Mouse (Mus musculus) liver, embryonic 16.5 days (tissue): ENCODE data around the gene Ttc4. TPM values are rescaled to one million over a fixed set of nuclear protein-coding genes. Genes with fewer than 3 reads are reported as not detected.

Source experiments
- ATAC-seq: fragments of 200-750 bp; cut with Nextera tagmentation; 2 replicates; pipeline ENCODE4 v1.8.0; 2017; ENCODE audit warnings: low read depth, mild to moderate bottlenecking, moderate number of reproducible peaks, moderate library complexity
- H3K27ac ChIP-seq: fragments of 300-500 bp; sonication (generic); 2 replicates; pipeline ENCODE4 v1.5.1; 2014; ENCODE audit warnings: mild to moderate bottlenecking, low read length
- H3K27me3 ChIP-seq: fragments of 300-500 bp; sonication (generic); 2 replicates; pipeline ENCODE4 v1.6.1; 2014; ENCODE audit warnings: low read depth, low read length, mixed read lengths; ENCODE audit not compliant: control insufficient read depth, insufficient read depth
- H3K36me3 ChIP-seq: fragments of 300-500 bp; sonication (generic); 2 replicates; pipeline ENCODE4 v1.6.1; 2014; ENCODE audit warnings: mild to moderate bottlenecking; ENCODE audit not compliant: control insufficient read depth, insufficient read depth
- H3K4me1 ChIP-seq: fragments of 300-500 bp; sonication (generic); 2 replicates; pipeline ENCODE4 v1.6.1; 2014; ENCODE audit warnings: low read depth, low read length, mixed read lengths; ENCODE audit not compliant: control insufficient read depth
- H3K4me2 ChIP-seq: fragments of 300-500 bp; sonication (generic); 2 replicates; pipeline ENCODE4 v1.6.1; 2014; ENCODE audit warnings: low read depth, low read length, mixed read lengths
- H3K4me3 ChIP-seq: fragments of 300-500 bp; sonication (generic); 2 replicates; pipeline ENCODE4 v1.5.1; 2014; ENCODE audit warnings: low read depth, mild to moderate bottlenecking, low read length
- H3K9ac ChIP-seq: fragments of 300-500 bp; sonication (generic); 2 replicates; pipeline ENCODE4 v1.6.1; 2014; ENCODE audit warnings: low read depth, low read length
- H3K9me3 ChIP-seq: fragments of 300-500 bp; sonication (generic); replicated peaks from 2 replicates; pipeline ENCODE4 v1.6.1; 2016; ENCODE audit warnings: low read length; ENCODE audit not compliant: control insufficient read depth
- WGBS: fragments of 180-500 bp; shearing (Covaris S2); extraction: QIAGEN DNeasy Blood & Tissue Kit; methylation state at CpG from one replicate; pipeline ENCODE4 v1.1.7; 2014; ENCODE audit not compliant: insufficient replicate concordance; 5-methylcytosine and 5-hydroxymethylcytosine counted together
- polyA plus RNA-seq: library from polyadenylated mRNA; unstranded; fragments of >200 nt; fragmentation: Nextera tagmentation; extraction: Ambion mirVana; gene quantifications from 2 replicates; pipeline ENCODE4 v1.2.1, GENCODE M21; 2015

Ttc4 gene
- polyA plus RNA-seq, 1 experiment from 2014 or later, result 33.6 TPM

- Histone ChIP-seq H3K27me3 (peaks cover 25% of the 10 kb centered on the region), H3K4me1 (no peaks in the 10 kb centered on the region; the same call in 1 of the 2 replicates), H3K4me3 (no peak overlapping the region), H3K27ac (no peak overlapping the region), H3K4me2 (no peak overlapping the region), H3K9me3 (no peaks in the 10 kb centered on the region), H3K36me3 (no peaks in the 10 kb centered on the region), H3K9ac (no peak overlapping the region)
- 75% methylated on average over 10 of the region's 10 CpGs for WGBS
- no peak for ATAC-seq
Measured at GRCm38 (mm10) chr4:106624271-106624670, 54.5 kb downstream of the Ttc4 start.

GRCm38 (mm10) chr4:106622712-106623111 is 56.0 kb downstream of the Ttc4 start:
- peaks cover 27% of the 10 kb centered on the region for H3K27me3 ChIP-seq
- H3K4me1 ChIP-seq, result peaks cover under 1% of the 10 kb centered on the region; the same call in 1 of the 2 replicates
- 26% methylated on average over 27 of the region's 28 CpGs for WGBS
- H3K4me3 ChIP-seq, result no peak overlapping the region
- no peak for ATAC-seq
- H3K27ac ChIP-seq, result no peak overlapping the region
- H3K4me2 ChIP-seq, result no peak overlapping the region
- H3K36me3 ChIP-seq, result no peaks in the 10 kb centered on the region
- H3K9ac ChIP-seq, result no peak overlapping the region
- H3K9me3 ChIP-seq, result no peaks in the 10 kb centered on the region

GRCm38 (mm10) chr4:106622030-106622493 is 56.7 kb downstream of the Ttc4 start, which contains the start of gene Ttc22:
TSS of gene Ttc22 (plus strand) at chr4:106622432.
- H3K9me3 ChIP-seq, result no peaks in the 10 kb centered on the region
- no peak within 1 kb of the TSS for H3K27ac ChIP-seq
- H3K4me1 ChIP-seq, result peaks cover 7% of the 10 kb centered on the region
- H3K4me3 ChIP-seq, result no peak within 1 kb of the TSS
- no peak within 1 kb of the TSS for H3K9ac ChIP-seq
- 0 out of 2 replicates have a peak, but pooled peaks have one; percentile 16 for ATAC-seq
- peaks cover 34% of the 10 kb centered on the region for H3K27me3 ChIP-seq
- no peaks in the 10 kb centered on the region for H3K36me3 ChIP-seq
- H3K4me2 ChIP-seq, result 0 out of 2 replicates have a peak within 1 kb of the TSS, but pooled peaks have one; percentile 20
- WGBS, result 19% methylated on average over 16 of the region's 16 CpGs

GRCm38 (mm10) chr4:106621428-106621827 is 57.3 kb downstream of the Ttc4 start:
- H3K27me3 ChIP-seq, result peaks cover 36% of the 10 kb centered on the region
- no peaks in the 10 kb centered on the region for H3K36me3 ChIP-seq
- no peak for ATAC-seq
- no peak overlapping the region for H3K27ac ChIP-seq
- H3K4me1 ChIP-seq, result peaks cover 9% of the 10 kb centered on the region
- 52% methylated on average over 3 of the region's 3 CpGs for WGBS
- no peak overlapping the region for H3K4me3 ChIP-seq
- H3K9me3 ChIP-seq, result no peaks in the 10 kb centered on the region
- H3K9ac ChIP-seq, result no peak overlapping the region
- no peak overlapping the region for H3K4me2 ChIP-seq

GRCm38 (mm10) chr4:106618898-106619297 is 59.8 kb downstream of the Ttc4 start:
- Histone ChIP-seq H3K4me3 (no peak overlapping the region), H3K27me3 (peaks cover 44% of the 10 kb centered on the region), H3K9me3 (no peaks in the 10 kb centered on the region), H3K36me3 (no peaks in the 10 kb centered on the region), H3K27ac (no peak overlapping the region), H3K9ac (no peak overlapping the region), H3K4me1 (peaks cover 15% of the 10 kb centered on the region), H3K4me2 (no peak overlapping the region)
- ATAC-seq, result no peak
- 56% methylated on average over 4 of the region's 4 CpGs for WGBS

GRCm38 (mm10) chr4:106617056-106617455 is 61.7 kb downstream of the Ttc4 start, which contains the start of gene Lexm:
TSS of gene Lexm (minus strand) at chr4:106617241.
- 0 out of 2 replicates have a peak, but pooled peaks have one; percentile 14 for ATAC-seq
- peak within 1 kb of the TSS; percentile 8; the same call in 1 of the 2 replicates for H3K4me2 ChIP-seq
- 3% methylated on average over 19 of the region's 19 CpGs for WGBS
- peaks cover 28% of the 10 kb centered on the region for H3K4me1 ChIP-seq
- H3K27me3 ChIP-seq, result peaks cover 26% of the 10 kb centered on the region
- H3K27ac ChIP-seq, result no peak within 1 kb of the TSS
- no peaks in the 10 kb centered on the region for H3K36me3 ChIP-seq
- no peaks in the 10 kb centered on the region for H3K9me3 ChIP-seq
- no peak within 1 kb of the TSS for H3K4me3 ChIP-seq
- no peak within 1 kb of the TSS for H3K9ac ChIP-seq

- 65% methylated on average over 12 of the region's 12 CpGs for WGBS
Measured at GRCm38 (mm10) chr4:106615637-106616036, 63.1 kb downstream of the Ttc4 start.

GRCm38 (mm10) chr4:106614881-106615280 is 63.9 kb downstream of the Ttc4 start:
- Histone ChIP-seq H3K4me2 (no peak overlapping the region), H3K4me3 (no peak overlapping the region), H3K4me1 (peaks cover 28% of the 10 kb centered on the region), H3K27ac (no peak overlapping the region), H3K9ac (no peak overlapping the region), H3K36me3 (no peaks in the 10 kb centered on the region), H3K27me3 (peaks cover 22% of the 10 kb centered on the region), H3K9me3 (no peaks in the 10 kb centered on the region)
- no peak for ATAC-seq
- WGBS, result 57% methylated on average over 9 of the region's 9 CpGs

More at GRCm38 (mm10) chr4:106615637-106616036, 63.1 kb downstream of the Ttc4 start:
- peaks cover 22% of the 10 kb centered on the region for H3K27me3 ChIP-seq
- no peaks in the 10 kb centered on the region for H3K36me3 ChIP-seq
- H3K27ac ChIP-seq, result no peak overlapping the region
- H3K9ac ChIP-seq, result no peak overlapping the region
- no peak overlapping the region for H3K4me2 ChIP-seq
- H3K4me3 ChIP-seq, result no peak overlapping the region
- H3K4me1 ChIP-seq, result peaks cover 28% of the 10 kb centered on the region
- no peak for ATAC-seq
- no peaks in the 10 kb centered on the region for H3K9me3 ChIP-seq

- Histone ChIP-seq H3K27ac (peak overlapping the region; percentile 53; the same call in 1 of the 2 replicates), H3K4me2 (peak overlapping the region; percentile 42), H3K4me1 (peaks cover 28% of the 10 kb centered on the region), H3K36me3 (no peaks in the 10 kb centered on the region), H3K9ac (peak overlapping the region; percentile 43), H3K9me3 (no peaks in the 10 kb centered on the region), H3K27me3 (peaks cover 22% of the 10 kb centered on the region), H3K4me3 (0 out of 2 replicates have a peak overlapping the region, but pooled peaks have one; percentile 4)
- ATAC-seq, result peak; percentile 59
- WGBS, result 46% methylated on average over 7 of the region's 7 CpGs
Measured at GRCm38 (mm10) chr4:106614180-106614797, 64.5 kb downstream of the Ttc4 start.
